Mouse (Mus musculus): ENCODE data around the gene Edil3. TPM values are rescaled to one million over a fixed set of nuclear protein-coding genes. Genes with fewer than 3 reads are reported as not detected.

The Edil3 gene
- polyA plus RNA-seq, 1 experiment from 2014 or later: 35.1 TPM

GRCm38 (mm10) chr13:88822976-88823521 is 1.8 kb downstream of the Edil3 start:
- DNase-seq (ENCODE audit: low spot score): peak; percentile 47
- H3K9me3 ChIP-seq (ENCODE audit: control insufficient read depth, low read length): no peaks in the 10 kb centered on the region
- H3K9ac ChIP-seq (ENCODE audit: low read depth, low read length): peak overlapping the region; percentile 35; the same call in 1 of the 2 replicates
- ATAC-seq (ENCODE audit: low FRiP score): peak; percentile 6; the same call in 1 of the 2 replicates
- no peak overlapping the region for H3K27ac ChIP-seq (ENCODE audit: low read depth, low read length)
- H3K4me3 ChIP-seq (ENCODE audit: low read depth, low read length): peak overlapping the region; percentile 74
- 7% methylated on average over 10 of the region's 10 CpGs for WGBS
- H3K4me2 ChIP-seq (replicated peaks; ENCODE audit: low read depth, low read length): peak overlapping the region; percentile 95
- H3K36me3 ChIP-seq (ENCODE audit: control insufficient read depth, insufficient read depth, low read length): no peaks in the 10 kb centered on the region
- no peaks in the 10 kb centered on the region for H3K27me3 ChIP-seq (ENCODE audit: control insufficient read depth, insufficient read depth, low read length)
- no peaks in the 10 kb centered on the region for H3K4me1 ChIP-seq (replicated peaks; ENCODE audit: control insufficient read depth, insufficient read depth, low read length)

- H3K9ac ChIP-seq (ENCODE audit: low read depth, low read length): peak overlapping the region; percentile 58
- ATAC-seq (ENCODE audit: low FRiP score) (peak; percentile 64), DNase-seq (ENCODE audit: low spot score) (peak; percentile 77)
- H3K4me1 ChIP-seq (replicated peaks; ENCODE audit: control insufficient read depth, insufficient read depth, low read length): no peaks in the 10 kb centered on the region
- H3K4me2 ChIP-seq (replicated peaks; ENCODE audit: low read depth, low read length): peak overlapping the region; percentile 95
- H3K9me3 ChIP-seq (ENCODE audit: control insufficient read depth, low read length): no peaks in the 10 kb centered on the region
- H3K27me3 ChIP-seq (ENCODE audit: control insufficient read depth, insufficient read depth, low read length): no peaks in the 10 kb centered on the region
- H3K4me3 ChIP-seq (ENCODE audit: low read depth, low read length): peak overlapping the region; percentile 74
- H3K27ac ChIP-seq (ENCODE audit: low read depth, low read length): 0 out of 2 replicates have a peak overlapping the region, but pooled peaks have one; percentile 51
- WGBS: under 1% methylated on average over 25 of the region's 25 CpGs
- no peaks in the 10 kb centered on the region for H3K36me3 ChIP-seq (ENCODE audit: control insufficient read depth, insufficient read depth, low read length)
These were observed 2.5 kb downstream of the Edil3 start for GRCm38 (mm10) chr13:88823522-88824419.

GRCm38 (mm10) chr13:88824441-88824840 is 3.2 kb downstream of the Edil3 start:
- Histone ChIP-seq H3K9ac (ENCODE audit: low read depth, low read length) (no peak overlapping the region), H3K36me3 (ENCODE audit: control insufficient read depth, insufficient read depth, low read length) (no peaks in the 10 kb centered on the region), H3K4me1 (replicated peaks; ENCODE audit: control insufficient read depth, insufficient read depth, low read length) (no peaks in the 10 kb centered on the region), H3K27me3 (ENCODE audit: control insufficient read depth, insufficient read depth, low read length) (no peaks in the 10 kb centered on the region), H3K9me3 (ENCODE audit: control insufficient read depth, low read length) (no peaks in the 10 kb centered on the region), H3K27ac (ENCODE audit: low read depth, low read length) (no peak overlapping the region), H3K4me2 (replicated peaks; ENCODE audit: low read depth, low read length) (peak overlapping the region; percentile 95; the same call in 1 of the 2 replicates), H3K4me3 (ENCODE audit: low read depth, low read length) (peak overlapping the region; percentile 74)
- DNase-seq (ENCODE audit: low spot score) (peak; percentile 24), ATAC-seq (ENCODE audit: low FRiP score) (no peak)
- WGBS: 18% methylated on average over 4 of the region's 4 CpGs

GRCm38 (mm10) chr13:88828362-88828761 is 7.1 kb downstream of the Edil3 start:
- Histone ChIP-seq H3K4me2 (replicated peaks; ENCODE audit: low read depth, low read length) (no peak overlapping the region), H3K4me3 (ENCODE audit: low read depth, low read length) (no peak overlapping the region), H3K27ac (ENCODE audit: low read depth, low read length) (no peak overlapping the region), H3K9me3 (ENCODE audit: control insufficient read depth, low read length) (no peaks in the 10 kb centered on the region), H3K9ac (ENCODE audit: low read depth, low read length) (no peak overlapping the region), H3K27me3 (ENCODE audit: control insufficient read depth, insufficient read depth, low read length) (no peaks in the 10 kb centered on the region), H3K4me1 (replicated peaks; ENCODE audit: control insufficient read depth, insufficient read depth, low read length) (no peaks in the 10 kb centered on the region), H3K36me3 (ENCODE audit: control insufficient read depth, insufficient read depth, low read length) (no peaks in the 10 kb centered on the region)
- WGBS: 72% methylated on average over 10 of the region's 10 CpGs
- no peak for ATAC-seq (ENCODE audit: low FRiP score)
- DNase-seq (ENCODE audit: low spot score): no peak

- Histone ChIP-seq H3K4me3 (ENCODE audit: low read depth, low read length) (no peak overlapping the region), H3K27ac (ENCODE audit: low read depth, low read length) (no peak overlapping the region), H3K4me1 (replicated peaks; ENCODE audit: control insufficient read depth, insufficient read depth, low read length) (no peaks in the 10 kb centered on the region), H3K9me3 (ENCODE audit: control insufficient read depth, low read length) (no peaks in the 10 kb centered on the region), H3K4me2 (replicated peaks; ENCODE audit: low read depth, low read length) (no peak overlapping the region), H3K36me3 (ENCODE audit: control insufficient read depth, insufficient read depth, low read length) (no peaks in the 10 kb centered on the region), H3K27me3 (ENCODE audit: control insufficient read depth, insufficient read depth, low read length) (no peaks in the 10 kb centered on the region), H3K9ac (ENCODE audit: low read depth, low read length) (no peak overlapping the region)
- no peak for DNase-seq (ENCODE audit: low spot score)
- ATAC-seq (ENCODE audit: low FRiP score): no peak
- whole genome bisulfite sequencing: 97% methylated on average over 1 of the region's 1 CpGs
These were observed 12.5 kb downstream of the Edil3 start for GRCm38 (mm10) chr13:88833732-88834131.

GRCm38 (mm10) chr13:88849739-88850138 is 28.5 kb downstream of the Edil3 start:
- ATAC-seq (ENCODE audit: low FRiP score) (no peak), DNase-seq (ENCODE audit: low spot score) (no peak)
- Histone ChIP-seq H3K4me1 (replicated peaks; ENCODE audit: control insufficient read depth, insufficient read depth, low read length) (no peaks in the 10 kb centered on the region), H3K9ac (ENCODE audit: low read depth, low read length) (no peak overlapping the region), H3K4me3 (ENCODE audit: low read depth, low read length) (no peak overlapping the region), H3K27ac (ENCODE audit: low read depth, low read length) (no peak overlapping the region), H3K27me3 (ENCODE audit: control insufficient read depth, insufficient read depth, low read length) (no peaks in the 10 kb centered on the region), H3K4me2 (replicated peaks; ENCODE audit: low read depth, low read length) (no peak overlapping the region), H3K9me3 (ENCODE audit: control insufficient read depth, low read length) (no peaks in the 10 kb centered on the region), H3K36me3 (ENCODE audit: control insufficient read depth, insufficient read depth, low read length) (no peaks in the 10 kb centered on the region)
- 91% methylated on average over 4 of the region's 4 CpGs for WGBS

- WGBS: 82% methylated on average over 2 of the region's 2 CpGs
- no peak for ATAC-seq (ENCODE audit: low FRiP score)
These were observed 58.7 kb downstream of the Edil3 start for GRCm38 (mm10) chr13:88879960-88880359.

GRCm38 (mm10) chr13:88890728-88891127 is 69.5 kb downstream of the Edil3 start:
- no peak for DNase-seq (ENCODE audit: low spot score)

More at GRCm38 (mm10) chr13:88879960-88880359, 58.7 kb downstream of the Edil3 start:
- Histone ChIP-seq H3K27me3 (ENCODE audit: control insufficient read depth, insufficient read depth, low read length) (no peaks in the 10 kb centered on the region), H3K4me2 (replicated peaks; ENCODE audit: low read depth, low read length) (no peak overlapping the region), H3K9ac (ENCODE audit: low read depth, low read length) (no peak overlapping the region), H3K27ac (ENCODE audit: low read depth, low read length) (no peak overlapping the region), H3K9me3 (ENCODE audit: control insufficient read depth, low read length) (no peaks in the 10 kb centered on the region), H3K4me3 (ENCODE audit: low read depth, low read length) (no peak overlapping the region), H3K4me1 (replicated peaks; ENCODE audit: control insufficient read depth, insufficient read depth, low read length) (no peaks in the 10 kb centered on the region), H3K36me3 (ENCODE audit: control insufficient read depth, insufficient read depth, low read length) (no peaks in the 10 kb centered on the region)
- no peak for DNase-seq (ENCODE audit: low spot score)

More at GRCm38 (mm10) chr13:88890728-88891127, 69.5 kb downstream of the Edil3 start:
- Histone ChIP-seq H3K27ac (ENCODE audit: low read depth, low read length) (no peak overlapping the region), H3K9me3 (ENCODE audit: control insufficient read depth, low read length) (no peaks in the 10 kb centered on the region), H3K4me1 (replicated peaks; ENCODE audit: control insufficient read depth, insufficient read depth, low read length) (no peaks in the 10 kb centered on the region), H3K27me3 (ENCODE audit: control insufficient read depth, insufficient read depth, low read length) (no peaks in the 10 kb centered on the region), H3K4me3 (ENCODE audit: low read depth, low read length) (no peak overlapping the region), H3K36me3 (ENCODE audit: control insufficient read depth, insufficient read depth, low read length) (no peaks in the 10 kb centered on the region), H3K4me2 (replicated peaks; ENCODE audit: low read depth, low read length) (no peak overlapping the region), H3K9ac (ENCODE audit: low read depth, low read length) (no peak overlapping the region)
- no peak for ATAC-seq (ENCODE audit: low FRiP score)
- WGBS: 69% methylated on average over 3 of the region's 3 CpGs

All from hindbrain, embryonic 11.5 days (tissue).